Mouse (Mus musculus): ENCODE results near the gene Bcor. TPM values are rescaled to one million over a fixed set of nuclear protein-coding genes. Genes with fewer than 3 reads are reported as not detected.

Gene Bcor
- total and polyA plus RNA-seq, 3 experiments, result 11.2 to 22.4 (median 18.0) TPM

- H3K4me1 ChIP-seq (ENCODE audit: control insufficient read depth, insufficient read depth, low read length), result peaks cover 5% of the 10 kb centered on the region
- TF ChIP-seq EP300 (IDR thresholded peaks at IDR 0.05; ENCODE audit: insufficient read depth, low read depth, low read length), result no peak
- TF ChIP-seq POLR2A (IDR thresholded peaks at IDR 0.05; ENCODE audit: insufficient read depth, low read depth, low read length), result no peak
- no peak for TF ChIP-seq CTCF (IDR thresholded peaks at IDR 0.05)
- DNase-seq, result peak; percentile 70 to 84
- peak overlapping the region; percentile 52 for H3K9ac ChIP-seq (ENCODE audit: low read depth, low read length)
- H3K4me3 ChIP-seq, result peak overlapping the region; percentile 53
- intact Hi-C loops (cut with DNase I), result no loop called here
- peak overlapping the region; percentile 63 for H3K27ac ChIP-seq
- H3K79me2 ChIP-seq (replicated peaks; ENCODE audit: control insufficient read depth, insufficient read depth, low read length), result no peaks in the 10 kb centered on the region
- WGBS, result 12% methylated on average over 24 of the region's 24 CpGs
- H3K36me3 ChIP-seq (ENCODE audit: control insufficient read depth, insufficient read depth, low read length), result no peaks in the 10 kb centered on the region
- no peaks in the 10 kb centered on the region for H3K27me3 ChIP-seq (ENCODE audit: control insufficient read depth, insufficient read depth, low read length)
Observed at GRCm38 (mm10) chrX:12129230-12129629, 30.9 kb downstream of the Bcor start.

- peaks cover 10% of the 10 kb centered on the region for H3K4me1 ChIP-seq (ENCODE audit: control insufficient read depth, insufficient read depth, low read length)
- H3K27me3 ChIP-seq (ENCODE audit: control insufficient read depth, insufficient read depth, low read length), result no peaks in the 10 kb centered on the region
- peak overlapping the region; percentile 66 for H3K9ac ChIP-seq (ENCODE audit: low read depth, low read length)
- peak overlapping the region; percentile 63 for H3K27ac ChIP-seq
- TF ChIP-seq CTCF (IDR thresholded peaks at IDR 0.05), result no peak
- no peak for TF ChIP-seq EP300 (IDR thresholded peaks at IDR 0.05; ENCODE audit: insufficient read depth, low read depth, low read length)
- no peak for TF ChIP-seq POLR2A (IDR thresholded peaks at IDR 0.05; ENCODE audit: insufficient read depth, low read depth, low read length)
- intact Hi-C loops (cut with DNase I), result no loop called here
- 2% methylated on average over 50 of the region's 72 CpGs for WGBS
- no peaks in the 10 kb centered on the region for H3K79me2 ChIP-seq (replicated peaks; ENCODE audit: control insufficient read depth, insufficient read depth, low read length)
- peak; percentile 69 to 71 for DNase-seq
- H3K4me3 ChIP-seq, result peak overlapping the region; percentile 53
- H3K36me3 ChIP-seq (ENCODE audit: control insufficient read depth, insufficient read depth, low read length), result no peaks in the 10 kb centered on the region
Observed at GRCm38 (mm10) chrX:12128165-12129083, 31.7 kb downstream of the Bcor start.

GRCm38 (mm10) chrX:12127799-12128164 is 32.4 kb downstream of the Bcor start:
- Histone ChIP-seq H3K27ac (peak overlapping the region; percentile 43), H3K4me1 (ENCODE audit: control insufficient read depth, insufficient read depth, low read length) (peaks cover 10% of the 10 kb centered on the region), H3K27me3 (ENCODE audit: control insufficient read depth, insufficient read depth, low read length) (no peaks in the 10 kb centered on the region), H3K36me3 (ENCODE audit: control insufficient read depth, insufficient read depth, low read length) (no peaks in the 10 kb centered on the region), H3K4me3 (peak overlapping the region; percentile 53), H3K9ac (ENCODE audit: low read depth, low read length) (peak overlapping the region; percentile 66), H3K79me2 (replicated peaks; ENCODE audit: control insufficient read depth, insufficient read depth, low read length) (no peaks in the 10 kb centered on the region)
- DNase-seq, result peak in 1 of 2 experiments; percentile 25
- intact Hi-C loops (cut with DNase I), result no loop called here
- 1% methylated on average over 37 of the region's 37 CpGs for WGBS
- no peak for TF ChIP-seq CTCF (IDR thresholded peaks at IDR 0.05)
- no peak for TF ChIP-seq EP300 (IDR thresholded peaks at IDR 0.05; ENCODE audit: insufficient read depth, low read depth, low read length)
- TF ChIP-seq POLR2A (IDR thresholded peaks at IDR 0.05; ENCODE audit: insufficient read depth, low read depth, low read length), result no peak

GRCm38 (mm10) chrX:12127106-12127670 is 33.0 kb downstream of the Bcor start:
- intact Hi-C loops (cut with DNase I), result no loop called here
- 34% methylated on average over 24 of the region's 24 CpGs for WGBS
- H3K4me3 ChIP-seq, result no peak overlapping the region

GRCm38 (mm10) chrX:12126408-12127105 is 33.6 kb downstream of the Bcor start:
- no peaks in the 10 kb centered on the region for H3K27me3 ChIP-seq (ENCODE audit: control insufficient read depth, insufficient read depth, low read length)
- DNase-seq, result no peak
- no peak overlapping the region for H3K4me3 ChIP-seq

More at GRCm38 (mm10) chrX:12127106-12127670, 33.0 kb downstream of the Bcor start:
- H3K27ac ChIP-seq, result no peak overlapping the region
- no peak overlapping the region for H3K9ac ChIP-seq (ENCODE audit: low read depth, low read length)
- peaks cover 8% of the 10 kb centered on the region for H3K4me1 ChIP-seq (ENCODE audit: control insufficient read depth, insufficient read depth, low read length)
- H3K27me3 ChIP-seq (ENCODE audit: control insufficient read depth, insufficient read depth, low read length), result no peaks in the 10 kb centered on the region
- no peaks in the 10 kb centered on the region for H3K79me2 ChIP-seq (replicated peaks; ENCODE audit: control insufficient read depth, insufficient read depth, low read length)
- no peak for DNase-seq
- TF ChIP-seq POLR2A (IDR thresholded peaks at IDR 0.05; ENCODE audit: insufficient read depth, low read depth, low read length), result no peak
- no peak for TF ChIP-seq EP300 (IDR thresholded peaks at IDR 0.05; ENCODE audit: insufficient read depth, low read depth, low read length)
- TF ChIP-seq CTCF (IDR thresholded peaks at IDR 0.05), result no peak
- no peaks in the 10 kb centered on the region for H3K36me3 ChIP-seq (ENCODE audit: control insufficient read depth, insufficient read depth, low read length)

More at GRCm38 (mm10) chrX:12126408-12127105, 33.6 kb downstream of the Bcor start:
- 63% methylated on average over 22 of the region's 22 CpGs for WGBS
- Histone ChIP-seq H3K79me2 (replicated peaks; ENCODE audit: control insufficient read depth, insufficient read depth, low read length) (no peaks in the 10 kb centered on the region), H3K9ac (ENCODE audit: low read depth, low read length) (no peak overlapping the region), H3K27ac (no peak overlapping the region), H3K4me1 (ENCODE audit: control insufficient read depth, insufficient read depth, low read length) (peaks cover 8% of the 10 kb centered on the region), H3K36me3 (ENCODE audit: control insufficient read depth, insufficient read depth, low read length) (no peaks in the 10 kb centered on the region)
- intact Hi-C loops (cut with DNase I), result no loop called here
- TF ChIP-seq CTCF (IDR thresholded peaks at IDR 0.05), result no peak

All from heart, adult 2 months (tissue).